Mouse (Mus musculus): ENCODE data around the gene Cdr2l. TPM values are rescaled to one million over a fixed set of nuclear protein-coding genes. Genes with fewer than 3 reads are reported as not detected.

The Cdr2l gene
- polyA plus RNA-seq, 1 experiment from 2014 or later: 1.3 TPM

DNA sequence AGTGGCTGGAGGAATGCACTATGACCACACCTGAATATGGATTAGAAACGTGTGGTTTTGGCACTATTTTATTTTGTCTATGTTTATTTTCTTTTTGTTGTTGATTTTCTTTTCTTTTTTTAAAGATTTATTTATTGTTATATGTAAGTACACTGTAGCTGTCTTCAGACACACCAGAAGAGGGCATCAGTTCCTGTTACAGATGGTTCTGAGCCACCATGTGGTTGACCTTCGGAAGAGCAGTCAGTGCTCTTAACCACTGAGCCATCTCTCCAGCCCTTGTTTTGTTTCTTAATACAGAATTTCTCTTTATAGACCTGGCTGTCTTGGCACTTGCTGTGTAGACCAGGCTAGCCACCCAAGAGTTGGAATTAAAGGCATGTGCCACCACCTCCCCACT, 9.0 kb upstream of the Cdr2l start:
- DNase-seq (no peak), ATAC-seq (no peak)
- H3K4me1 ChIP-seq (ENCODE audit: insufficient read depth): peaks cover 5% of the 10 kb centered on the region
- no peak overlapping the region for H3K4me3 ChIP-seq (ENCODE audit: low read depth, low read length)
- no peak overlapping the region for H3K4me2 ChIP-seq (ENCODE audit: low read depth, low read length)
- peaks cover 46% of the 10 kb centered on the region for H3K27me3 ChIP-seq (ENCODE audit: insufficient read depth, low read length)
- H3K9me3 ChIP-seq (ENCODE audit: low read length): no peaks in the 10 kb centered on the region
- H3K36me3 ChIP-seq (replicated peaks; ENCODE audit: insufficient read depth, low read length): no peaks in the 10 kb centered on the region
- TF ChIP-seq CTCF (IDR thresholded peaks at IDR 0.05; ENCODE audit: low read depth) (no peak), EP300 (IDR thresholded peaks at IDR 0.05; ENCODE audit: low read depth) (no peak)
- 28% methylated on average over 2 of the region's 2 CpGs for WGBS (ENCODE audit: insufficient replicate concordance)
- H3K27ac ChIP-seq (ENCODE audit: low read depth): no peak overlapping the region
- no peak overlapping the region for H3K9ac ChIP-seq (replicated peaks)

DNA sequence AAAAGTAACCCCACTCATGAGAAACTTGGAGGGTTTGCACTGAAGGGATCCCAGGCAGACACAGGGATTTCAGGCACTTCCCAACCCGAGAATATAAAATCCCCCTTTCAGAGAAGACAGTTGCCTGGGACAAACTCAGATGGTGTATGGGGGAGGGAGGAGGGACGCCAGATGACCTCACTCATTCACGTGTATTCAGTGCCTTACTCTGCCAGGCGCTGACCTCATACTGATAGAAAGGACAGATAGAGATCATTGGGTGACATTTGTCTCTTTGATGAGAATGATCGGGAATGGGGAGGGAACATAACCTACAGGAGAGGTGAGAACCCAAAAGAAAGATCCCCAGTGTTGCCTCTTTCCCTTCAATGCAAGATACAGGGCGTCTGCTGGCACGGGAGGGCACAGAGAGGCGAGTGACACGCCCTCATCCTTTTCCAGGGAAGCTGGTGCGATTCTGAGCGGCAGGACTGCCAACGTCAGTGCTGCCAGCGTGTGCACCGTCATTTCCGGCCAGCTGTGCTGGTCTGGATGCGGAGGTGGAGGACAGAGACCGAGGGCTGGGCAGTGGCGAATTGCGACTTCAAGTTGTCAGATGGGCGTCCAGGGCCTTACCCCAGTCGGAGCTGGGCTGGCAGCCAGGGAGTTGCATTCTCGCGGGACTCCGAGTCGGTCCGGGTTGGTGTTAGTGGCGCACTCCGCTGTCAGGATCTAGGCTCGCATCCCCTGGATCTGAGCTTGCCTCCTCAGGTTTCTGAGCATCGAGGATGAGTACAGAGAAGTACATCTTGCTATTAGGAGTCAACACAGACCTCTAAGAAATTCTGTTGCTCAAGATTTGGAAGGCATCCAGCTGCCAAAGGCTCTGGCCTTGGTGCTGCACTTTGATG, 7.7 kb upstream of the Cdr2l start:
- 4% methylated on average over 30 of the region's 30 CpGs for WGBS (ENCODE audit: insufficient replicate concordance)
- DNase-seq (peak; percentile 57), ATAC-seq (peak; percentile 75)
- Histone ChIP-seq H3K4me2 (ENCODE audit: low read depth, low read length) (peak overlapping the region; percentile 62), H3K27me3 (ENCODE audit: insufficient read depth, low read length) (peaks cover 38% of the 10 kb centered on the region), H3K9ac (replicated peaks) (no peak overlapping the region; the same call in 1 of the 2 replicates), H3K27ac (ENCODE audit: low read depth) (no peak overlapping the region), H3K9me3 (ENCODE audit: low read length) (no peaks in the 10 kb centered on the region), H3K4me1 (ENCODE audit: insufficient read depth) (peaks cover 5% of the 10 kb centered on the region), H3K36me3 (replicated peaks; ENCODE audit: insufficient read depth, low read length) (no peaks in the 10 kb centered on the region), H3K4me3 (ENCODE audit: low read depth, low read length) (peak overlapping the region; percentile 17; the same call in 1 of the 2 replicates)
- TF ChIP-seq EP300 (IDR thresholded peaks at IDR 0.05; ENCODE audit: low read depth): no peak
- no peak for TF ChIP-seq CTCF (IDR thresholded peaks at IDR 0.05; ENCODE audit: low read depth)

DNA sequence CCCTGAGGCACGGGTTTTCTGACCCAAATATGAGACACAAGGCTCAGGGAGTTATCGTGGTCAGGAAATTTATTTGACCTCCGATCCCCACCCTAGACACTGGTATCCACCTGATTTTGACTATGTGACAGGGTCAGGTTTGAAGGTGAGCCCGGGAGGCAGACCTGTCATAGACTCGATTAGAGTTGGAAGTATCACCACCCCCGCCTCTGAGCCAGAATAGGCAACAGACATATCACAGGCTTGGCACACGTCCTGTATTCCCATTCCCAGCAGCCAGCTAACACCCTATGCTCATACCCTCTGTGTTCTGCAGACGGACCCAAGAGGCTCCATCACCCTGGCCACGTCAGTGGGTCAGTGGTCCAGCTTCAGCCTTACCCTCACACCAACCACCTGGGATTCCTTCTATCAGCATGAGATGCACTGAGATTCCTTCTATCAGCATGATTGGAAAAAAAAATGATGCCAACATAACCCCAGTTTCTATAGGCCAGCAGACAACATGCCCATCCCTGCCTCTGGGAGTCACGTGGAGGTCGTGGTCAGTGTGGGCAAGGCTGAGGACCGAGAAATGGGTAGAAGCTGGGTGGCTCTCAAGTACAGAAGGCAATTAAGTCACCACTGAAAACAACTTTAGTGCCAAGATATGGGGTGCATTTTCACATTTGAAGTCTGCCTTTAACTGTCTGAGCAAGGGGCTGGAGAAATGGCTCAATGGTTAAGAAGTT, 6.9 kb upstream of the Cdr2l start:
- Histone ChIP-seq H3K4me3 (ENCODE audit: low read depth, low read length) (0 out of 2 replicates have a peak overlapping the region, but pooled peaks have one; percentile 17), H3K9me3 (ENCODE audit: low read length) (no peaks in the 10 kb centered on the region), H3K4me2 (ENCODE audit: low read depth, low read length) (peak overlapping the region; percentile 62; the same call in 1 of the 2 replicates), H3K4me1 (ENCODE audit: insufficient read depth) (peaks cover 5% of the 10 kb centered on the region), H3K9ac (replicated peaks) (no peak overlapping the region), H3K27me3 (ENCODE audit: insufficient read depth, low read length) (peaks cover 38% of the 10 kb centered on the region), H3K36me3 (replicated peaks; ENCODE audit: insufficient read depth, low read length) (no peaks in the 10 kb centered on the region), H3K27ac (ENCODE audit: low read depth) (no peak overlapping the region)
- no peak for DNase-seq
- TF ChIP-seq EP300 (IDR thresholded peaks at IDR 0.05; ENCODE audit: low read depth): no peak
- TF ChIP-seq CTCF (IDR thresholded peaks at IDR 0.05; ENCODE audit: low read depth): no peak
- WGBS (ENCODE audit: insufficient replicate concordance): 57% methylated on average over 12 of the region's 12 CpGs
- no peak for ATAC-seq

DNA sequence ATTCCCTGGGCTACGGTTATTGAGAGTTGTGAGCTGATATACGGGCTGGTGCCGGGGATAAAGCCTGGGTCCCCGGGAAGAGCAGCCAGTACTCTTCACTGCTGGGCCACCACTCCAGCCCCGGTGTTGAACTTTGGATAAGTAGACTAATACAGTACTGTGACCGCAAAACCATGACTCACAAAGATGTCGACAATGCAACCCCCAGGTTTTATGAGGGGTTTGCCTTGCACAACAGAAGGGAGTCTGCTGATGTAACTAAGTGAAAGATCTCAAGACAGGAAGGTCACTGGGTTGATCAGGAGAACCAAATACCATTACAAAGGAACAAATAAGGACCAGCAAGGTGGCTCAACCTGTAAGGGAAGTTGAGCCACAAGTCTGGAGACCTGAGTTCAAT, 5.0 kb upstream of the Cdr2l start:
- Histone ChIP-seq H3K27me3 (ENCODE audit: insufficient read depth, low read length) (peaks cover 46% of the 10 kb centered on the region), H3K9ac (replicated peaks) (no peak overlapping the region), H3K36me3 (replicated peaks; ENCODE audit: insufficient read depth, low read length) (no peaks in the 10 kb centered on the region), H3K4me3 (ENCODE audit: low read depth, low read length) (no peak overlapping the region), H3K9me3 (ENCODE audit: low read length) (no peaks in the 10 kb centered on the region), H3K27ac (ENCODE audit: low read depth) (no peak overlapping the region), H3K4me1 (ENCODE audit: insufficient read depth) (peaks cover 5% of the 10 kb centered on the region), H3K4me2 (ENCODE audit: low read depth, low read length) (no peak overlapping the region)
- no peak for DNase-seq
- ATAC-seq: no peak
- WGBS (ENCODE audit: insufficient replicate concordance): 56% methylated on average over 7 of the region's 7 CpGs
- no peak for TF ChIP-seq CTCF (IDR thresholded peaks at IDR 0.05; ENCODE audit: low read depth)
- no peak for TF ChIP-seq EP300 (IDR thresholded peaks at IDR 0.05; ENCODE audit: low read depth)

DNA sequence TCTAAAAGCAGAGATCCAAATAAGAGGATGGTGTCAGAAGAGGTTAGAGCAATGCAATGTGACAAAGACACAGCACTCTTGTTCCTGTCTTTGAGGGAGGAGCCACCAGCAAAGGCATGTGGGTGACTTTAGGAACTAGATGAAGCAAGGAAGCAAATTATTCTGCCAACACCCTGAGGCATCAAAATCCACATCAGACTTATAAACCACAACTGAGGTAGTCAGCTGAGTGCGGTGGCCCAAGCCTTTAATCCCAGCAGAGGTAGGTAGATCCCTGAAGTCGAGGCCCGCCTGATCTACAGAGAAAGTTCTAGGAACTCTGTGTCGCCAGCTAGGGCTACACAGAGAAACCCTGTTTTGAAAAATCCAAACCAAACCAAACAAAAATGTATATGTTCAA, 4.5 kb upstream of the Cdr2l start:
- no peak overlapping the region for H3K4me3 ChIP-seq (ENCODE audit: low read depth, low read length)
- H3K9me3 ChIP-seq (ENCODE audit: low read length): no peaks in the 10 kb centered on the region
- H3K27ac ChIP-seq (ENCODE audit: low read depth): no peak overlapping the region
- H3K4me1 ChIP-seq (ENCODE audit: insufficient read depth): peaks cover 5% of the 10 kb centered on the region
- no peak overlapping the region for H3K4me2 ChIP-seq (ENCODE audit: low read depth, low read length)
- H3K36me3 ChIP-seq (replicated peaks; ENCODE audit: insufficient read depth, low read length): no peaks in the 10 kb centered on the region
- no peak for DNase-seq
- H3K27me3 ChIP-seq (ENCODE audit: insufficient read depth, low read length): peaks cover 51% of the 10 kb centered on the region
- no peak for TF ChIP-seq CTCF (IDR thresholded peaks at IDR 0.05; ENCODE audit: low read depth)
- TF ChIP-seq EP300 (IDR thresholded peaks at IDR 0.05; ENCODE audit: low read depth): no peak
- 79% methylated on average over 4 of the region's 4 CpGs for WGBS (ENCODE audit: insufficient replicate concordance)
- ATAC-seq: no peak
- no peak overlapping the region for H3K9ac ChIP-seq (replicated peaks)

DNA sequence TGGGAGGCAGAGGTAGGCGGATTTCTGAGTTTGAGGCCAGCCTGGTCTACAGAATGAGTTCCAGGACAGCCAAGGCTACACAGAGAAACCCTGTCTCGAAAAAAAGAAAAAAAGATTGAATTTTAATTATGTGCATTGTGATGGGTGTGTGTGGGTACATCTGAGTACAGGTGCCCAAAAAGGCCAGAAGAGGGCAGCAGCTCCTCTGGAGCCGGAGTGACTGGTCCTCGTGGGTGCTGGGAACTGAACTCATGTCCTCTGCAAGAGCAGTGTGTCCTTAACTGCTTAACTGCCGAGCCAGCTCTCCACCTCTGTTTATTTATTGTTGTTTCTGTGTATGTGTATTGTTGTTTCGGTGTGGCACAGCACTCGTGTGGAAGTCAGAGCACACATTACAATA, 3.9 kb upstream of the Cdr2l start:
- H3K4me2 ChIP-seq (ENCODE audit: low read depth, low read length): no peak overlapping the region
- no peak overlapping the region for H3K9ac ChIP-seq (replicated peaks)
- H3K36me3 ChIP-seq (replicated peaks; ENCODE audit: insufficient read depth, low read length): no peaks in the 10 kb centered on the region
- peaks cover 57% of the 10 kb centered on the region for H3K27me3 ChIP-seq (ENCODE audit: insufficient read depth, low read length)
- no peak overlapping the region for H3K27ac ChIP-seq (ENCODE audit: low read depth)
- DNase-seq (no peak), ATAC-seq (no peak)
- 81% methylated on average over 7 of the region's 7 CpGs for WGBS (ENCODE audit: insufficient replicate concordance)
- TF ChIP-seq EP300 (IDR thresholded peaks at IDR 0.05; ENCODE audit: low read depth): no peak
- 0 out of 2 replicates have a peak, but pooled peaks have one; percentile 2 for TF ChIP-seq CTCF (IDR thresholded peaks at IDR 0.05; ENCODE audit: low read depth)
- H3K4me3 ChIP-seq (ENCODE audit: low read depth, low read length): no peak overlapping the region
- peaks cover 5% of the 10 kb centered on the region for H3K4me1 ChIP-seq (ENCODE audit: insufficient read depth)
- H3K9me3 ChIP-seq (ENCODE audit: low read length): no peaks in the 10 kb centered on the region
